Mouse (Mus musculus) lung, postnatal 10 days (tissue): ENCODE data around the gene Elf2.

Experiments
- DNase-seq: peaks from one replicate; pipeline ENCODE4 v3.0.0; 2021

The Elf2 gene

GRCm38 (mm10) chr3:51327817-51328216, 12.6 kb downstream of the Elf2 start:
- peak; percentile 68 for DNase-seq

- no peak for DNase-seq
Measured at GRCm38 (mm10) chr3:51327429-51327797, 13.1 kb downstream of the Elf2 start.

GRCm38 (mm10) chr3:51326664-51327428, 13.6 kb downstream of the Elf2 start:
- peak; percentile 78 for DNase-seq

GRCm38 (mm10) chr3:51325475-51325874, 15.0 kb downstream of the Elf2 start:
- no peak for DNase-seq

GRCm38 (mm10) chr3:51323006-51323405, 17.5 kb downstream of the Elf2 start:
- DNase-seq: no peak

- DNase-seq: no peak
Measured at GRCm38 (mm10) chr3:51322326-51322725, 18.1 kb downstream of the Elf2 start.

- no peak for DNase-seq
Measured at GRCm38 (mm10) chr3:51321141-51321540, 19.3 kb downstream of the Elf2 start.

- DNase-seq: peak; percentile 23
Measured at GRCm38 (mm10) chr3:51318053-51318452, 22.4 kb downstream of the Elf2 start.

GRCm38 (mm10) chr3:51316876-51317275, 23.6 kb downstream of the Elf2 start:
- DNase-seq: no peak

- DNase-seq: no peak
Measured at GRCm38 (mm10) chr3:51311638-51312037, 28.8 kb downstream of the Elf2 start.

GRCm38 (mm10) chr3:51310098-51310497, 30.4 kb downstream of the Elf2 start:
- no peak for DNase-seq

- DNase-seq: no peak
Measured at GRCm38 (mm10) chr3:51306621-51307020, 33.8 kb downstream of the Elf2 start.

- no peak for DNase-seq
Measured at GRCm38 (mm10) chr3:51305961-51306360, 34.5 kb downstream of the Elf2 start.

GRCm38 (mm10) chr3:51302971-51303476, 37.4 kb downstream of the Elf2 start:
- DNase-seq: peak; percentile 13

GRCm38 (mm10) chr3:51301583-51301982, 38.9 kb downstream of the Elf2 start:
- DNase-seq: peak; percentile 45

GRCm38 (mm10) chr3:51296790-51297189, 43.7 kb downstream of the Elf2 start:
- no peak for DNase-seq

GRCm38 (mm10) chr3:51295225-51295624, 45.2 kb downstream of the Elf2 start:
- no peak for DNase-seq

- DNase-seq: no peak
Measured at GRCm38 (mm10) chr3:51294251-51294650, 46.2 kb downstream of the Elf2 start.

- peak; percentile 89 for DNase-seq
Measured at GRCm38 (mm10) chr3:51288880-51289821, 51.3 kb downstream of the Elf2 start.

GRCm38 (mm10) chr3:51284375-51284774, 56.1 kb downstream of the Elf2 start:
- DNase-seq: no peak

GRCm38 (mm10) chr3:51281727-51282126, 58.7 kb downstream of the Elf2 start:
- no peak for DNase-seq

GRCm38 (mm10) chr3:51278433-51278832, 62.0 kb downstream of the Elf2 start:
- no peak for DNase-seq
